Mouse (Mus musculus) heart, embryonic 14.5 days (tissue): ENCODE data around the gene B430218F22Rik. TPM values are rescaled to one million over a fixed set of nuclear protein-coding genes. Genes with fewer than 3 reads are reported as not detected.

Experiments used
- ATAC-seq: fragments of 200-750 bp; cut with Nextera tagmentation; 2 replicates; pipeline ENCODE4 v1.8.0; 2017; ENCODE audit warnings: low read depth, moderate TSS enrichment; ENCODE audit not compliant: insufficient number of reproducible peaks, insufficient read depth, low FRiP score
- H3K27ac ChIP-seq, 2 experiments: fragments of 200-500 bp in 1 of 2; fragments of 300-500 bp in 1 of 2; sonication (generic) in 1 of 2; replicated peaks in 1 of 2; 2 replicates each; pipeline ENCODE4 v1.5.1; 2012 to 2014; ENCODE audit warnings: low read depth in 2 of 2, low read length in 2 of 2, control low read depth in 1 of 2, mild to moderate bottlenecking in 1 of 2, mixed read lengths in 1 of 2; ENCODE audit not compliant: control insufficient read depth in 1 of 2, insufficient read depth in 1 of 2
- H3K27me3 ChIP-seq: fragments of 300-500 bp; sonication (generic); 2 replicates; pipeline ENCODE4 v1.6.1; 2014; ENCODE audit warnings: mild to moderate bottlenecking, low read length, control low read depth; ENCODE audit not compliant: control insufficient read depth, insufficient read depth
- H3K36me3 ChIP-seq: fragments of 300-500 bp; sonication (generic); 2 replicates; pipeline ENCODE4 v1.6.1; 2014; ENCODE audit warnings: mild to moderate bottlenecking, control low read depth, low read length, mixed read lengths; ENCODE audit not compliant: control insufficient read depth, insufficient read depth
- H3K4me1 ChIP-seq, 2 experiments: fragments of 200-500 bp in 1 of 2; fragments of 300-500 bp in 1 of 2; sonication (generic) in 1 of 2; 2 replicates each; pipeline ENCODE4 v1.6.1; 2012 to 2014; ENCODE audit warnings: low read length in 2 of 2, control low read depth in 1 of 2, mixed read lengths in 1 of 2; ENCODE audit not compliant: control insufficient read depth in 2 of 2, insufficient read depth in 2 of 2
- H3K4me2 ChIP-seq: fragments of 300-500 bp; sonication (generic); 2 replicates; pipeline ENCODE4 v1.6.1; 2014; ENCODE audit warnings: mild to moderate bottlenecking, low read length
- H3K4me3 ChIP-seq, 2 experiments: fragments of 200-500 bp in 1 of 2; fragments of 300-500 bp in 1 of 2; sonication (generic) in 1 of 2; 2 replicates each; pipeline ENCODE4 v1.5.1; 2012 to 2014; ENCODE audit warnings: low read length in 2 of 2, mild to moderate bottlenecking in 2 of 2, control low read depth in 1 of 2, low read depth in 1 of 2, moderate library complexity in 1 of 2; ENCODE audit not compliant: control insufficient read depth in 1 of 2, insufficient read depth in 1 of 2
- H3K9ac ChIP-seq: fragments of 300-500 bp; sonication (generic); 2 replicates; pipeline ENCODE4 v1.6.1; 2014; ENCODE audit warnings: mild to moderate bottlenecking, low read length
- H3K9me3 ChIP-seq: fragments of 300-500 bp; sonication (generic); 2 replicates; pipeline ENCODE4 v1.6.1; 2016; ENCODE audit warnings: low read length, control low read depth; ENCODE audit not compliant: control insufficient read depth
- WGBS: fragments of 180-500 bp; shearing (Covaris S2); extraction: QIAGEN DNeasy Blood & Tissue Kit; methylation state at CpG from one replicate; pipeline ENCODE4 v1.1.7; 2014; 5-methylcytosine and 5-hydroxymethylcytosine counted together
- polyA plus RNA-seq: library from polyadenylated mRNA; unstranded; fragments of >200 nt; fragmentation: Nextera tagmentation; extraction: Ambion mirVana; gene quantifications from 2 replicates; pipeline ENCODE4 v1.2.1, GENCODE M21; 2014

B430218F22Rik gene
- polyA plus RNA-seq: 0.63 and 0.66 TPM in 2 replicates

- Histone ChIP-seq H3K27ac (peak within 1 kb of the TSS; percentile 59 to 84), H3K9me3 (no peaks in the 10 kb centered on the region), H3K4me2 (peak within 1 kb of the TSS; percentile 87), H3K9ac (peak within 1 kb of the TSS; percentile 88), H3K36me3 (peaks cover 34% of the 10 kb centered on the region), H3K27me3 (no peaks in the 10 kb centered on the region), H3K4me1 (peaks cover 0 to 10% of the 10 kb centered on the region in 2 experiments; a peak in 3 of 4 replicates), H3K4me3 (peak within 1 kb of the TSS; percentile 89 to 92)
- ATAC-seq: peak; percentile 90
- WGBS: under 1% methylated on average over 79 of the region's 93 CpGs
Measured at GRCm38 (mm10) chr13:118386511-118387447, at the start of gene B430218F22Rik, which contains the start of gene Mrps30. Gene B430218F22Rik, plus strand, starts transcription at chr13:118386630. Gene Mrps30, minus strand, starts transcription at chr13:118387252.

GRCm38 (mm10) chr13:118350257-118350656 is 36.2 kb upstream of the B430218F22Rik start:
- no peaks in the 10 kb centered on the region for H3K9me3 ChIP-seq
- ATAC-seq: no peak
- H3K4me1 ChIP-seq: no peaks in the 10 kb centered on the region
- H3K9ac ChIP-seq: no peak overlapping the region
- H3K36me3 ChIP-seq: no peaks in the 10 kb centered on the region
- no peaks in the 10 kb centered on the region for H3K27me3 ChIP-seq
- H3K27ac ChIP-seq: no peak overlapping the region
- peak overlapping the region; percentile 41; the same call in 1 of the 2 replicates for H3K4me2 ChIP-seq
- WGBS: 19% methylated on average over 10 of the region's 10 CpGs
- no peak overlapping the region for H3K4me3 ChIP-seq

- WGBS: 82% methylated on average over 10 of the region's 10 CpGs
- Histone ChIP-seq H3K27me3 (no peaks in the 10 kb centered on the region), H3K4me2 (no peak overlapping the region), H3K9me3 (no peaks in the 10 kb centered on the region), H3K4me3 (no peak overlapping the region), H3K4me1 (no peaks in the 10 kb centered on the region), H3K36me3 (no peaks in the 10 kb centered on the region), H3K27ac (no peak overlapping the region), H3K9ac (no peak overlapping the region)
- no peak for ATAC-seq
Measured at GRCm38 (mm10) chr13:118350870-118351269, 35.6 kb upstream of the B430218F22Rik start.

GRCm38 (mm10) chr13:118363342-118363741 is 23.1 kb upstream of the B430218F22Rik start:
- no peak overlapping the region for H3K4me2 ChIP-seq
- no peak overlapping the region for H3K27ac ChIP-seq
- 85% methylated on average over 6 of the region's 6 CpGs for WGBS
- H3K36me3 ChIP-seq: no peaks in the 10 kb centered on the region
- no peaks in the 10 kb centered on the region for H3K9me3 ChIP-seq
- no peaks in the 10 kb centered on the region for H3K4me1 ChIP-seq
- ATAC-seq: no peak
- no peaks in the 10 kb centered on the region for H3K27me3 ChIP-seq
- no peak overlapping the region for H3K4me3 ChIP-seq
- no peak overlapping the region for H3K9ac ChIP-seq

DNA sequence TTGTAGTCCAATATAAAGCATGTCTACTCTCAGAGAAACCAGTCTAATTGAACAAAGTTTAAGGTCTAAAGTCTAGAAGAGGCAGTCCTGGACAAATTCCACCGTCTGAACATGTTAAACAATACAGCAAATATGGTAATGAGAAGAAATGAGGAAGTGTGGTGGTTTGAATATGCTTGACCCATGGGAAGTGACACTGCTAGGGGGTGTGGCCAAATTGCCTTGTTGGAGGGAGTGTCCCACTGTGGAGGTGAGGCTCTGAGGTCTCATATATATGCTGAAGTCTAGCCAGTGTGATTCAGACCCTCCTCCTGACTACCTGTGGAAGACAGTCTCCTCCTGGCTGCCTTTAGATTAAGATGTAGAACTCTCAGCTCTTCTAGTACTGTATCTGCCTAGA is 20.7 kb upstream of the B430218F22Rik start:
- WGBS: 70% methylated on average over 1 of the region's 1 CpGs
- Histone ChIP-seq H3K4me2 (no peak overlapping the region), H3K9me3 (no peaks in the 10 kb centered on the region), H3K27ac (no peak overlapping the region), H3K4me3 (no peak overlapping the region), H3K9ac (no peak overlapping the region), H3K36me3 (no peaks in the 10 kb centered on the region), H3K27me3 (no peaks in the 10 kb centered on the region), H3K4me1 (no peaks in the 10 kb centered on the region)
- no peak for ATAC-seq

DNA sequence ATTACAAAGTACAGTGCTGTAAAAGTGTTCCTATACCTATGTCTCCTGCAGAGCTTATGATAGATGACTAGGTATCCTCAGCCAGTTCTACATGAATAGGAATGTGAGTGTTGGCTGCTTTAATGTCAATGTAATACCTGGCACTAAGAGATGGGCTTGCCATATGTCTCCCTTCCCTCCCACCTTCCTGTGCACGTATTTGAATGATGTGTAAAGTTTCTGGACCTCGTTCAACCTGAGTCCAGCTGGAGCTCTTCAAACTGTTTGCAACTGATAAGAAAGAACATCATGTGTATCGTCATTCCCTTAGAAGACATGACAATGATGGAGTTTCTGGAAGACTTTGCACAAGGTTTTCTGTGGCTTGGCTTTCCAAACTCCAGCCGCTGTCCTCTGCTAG is 13.6 kb upstream of the B430218F22Rik start:
- no peak overlapping the region for H3K4me3 ChIP-seq
- H3K9ac ChIP-seq: no peak overlapping the region
- no peaks in the 10 kb centered on the region for H3K4me1 ChIP-seq
- no peak for ATAC-seq
- H3K36me3 ChIP-seq: peaks cover 8% of the 10 kb centered on the region
- no peak overlapping the region for H3K27ac ChIP-seq
- WGBS: 42% methylated on average over 4 of the region's 4 CpGs
- no peaks in the 10 kb centered on the region for H3K9me3 ChIP-seq
- H3K4me2 ChIP-seq: no peak overlapping the region
- no peaks in the 10 kb centered on the region for H3K27me3 ChIP-seq

- Histone ChIP-seq H3K27ac (no peak overlapping the region), H3K4me2 (no peak overlapping the region), H3K4me1 (no peaks in the 10 kb centered on the region), H3K9me3 (no peaks in the 10 kb centered on the region), H3K36me3 (peaks cover 66% of the 10 kb centered on the region), H3K4me3 (no peak overlapping the region), H3K27me3 (no peaks in the 10 kb centered on the region), H3K9ac (no peak overlapping the region)
- WGBS: 69% methylated on average over 1 of the region's 1 CpGs
- ATAC-seq: no peak
Measured at GRCm38 (mm10) chr13:118379155-118379554, 7.3 kb upstream of the B430218F22Rik start.
